Mouse (Mus musculus) neural tube, embryonic 13.5 days (tissue): ENCODE data around the gene Fos. TPM values are rescaled to one million over a fixed set of nuclear protein-coding genes. Genes with fewer than 3 reads are reported as not detected.
A peak's percentile ranks its signal among the peaks of the same experiment; 100 is the strongest.

Experiments
- ATAC-seq: fragments of 200-750 bp; cut with Nextera tagmentation; 2 replicates; pipeline ENCODE4 v1.8.0; 2017; ENCODE audit warnings: low read depth, mild to moderate bottlenecking, moderate TSS enrichment, moderate library complexity
- H3K27ac ChIP-seq: fragments of 300-500 bp; sonication (generic); replicated peaks from 2 replicates; pipeline ENCODE4 v1.5.1; 2015; ENCODE audit warnings: moderate library complexity, mild to moderate bottlenecking, inconsistent platforms
- H3K27me3 ChIP-seq: fragments of 300-500 bp; sonication (generic); 2 replicates; pipeline ENCODE4 v1.6.1; 2015; ENCODE audit warnings: mild to moderate bottlenecking, inconsistent platforms
- H3K36me3 ChIP-seq: fragments of 300-500 bp; sonication (generic); 2 replicates; pipeline ENCODE4 v1.6.1; 2015; ENCODE audit warnings: mild to moderate bottlenecking, inconsistent platforms
- H3K4me1 ChIP-seq: fragments of 300-500 bp; sonication (generic); replicated peaks from 2 replicates; pipeline ENCODE4 v1.6.1; 2015; ENCODE audit warnings: inconsistent platforms
- H3K4me2 ChIP-seq: fragments of 300-500 bp; sonication (generic); 2 replicates; pipeline ENCODE4 v1.6.1; 2015; ENCODE audit warnings: inconsistent platforms, mild to moderate bottlenecking, moderate library complexity
- H3K4me3 ChIP-seq: fragments of 300-500 bp; sonication (generic); 2 replicates; pipeline ENCODE4 v1.5.1; 2015; ENCODE audit warnings: mild to moderate bottlenecking, inconsistent platforms
- H3K9ac ChIP-seq: fragments of 300-500 bp; sonication (generic); 2 replicates; pipeline ENCODE4 v1.6.1; 2015; ENCODE audit warnings: moderate library complexity, mild to moderate bottlenecking, inconsistent platforms
- H3K9me3 ChIP-seq: fragments of 300-500 bp; sonication (generic); 2 replicates; pipeline ENCODE4 v1.6.1; 2016; ENCODE audit warnings: inconsistent platforms
- WGBS: fragments of 180-500 bp; shearing (Covaris S2); methylation state at CpG from one replicate; pipeline ENCODE4 v1.1.7; 2015; 5-methylcytosine and 5-hydroxymethylcytosine counted together
- polyA plus RNA-seq: library from polyadenylated mRNA; unstranded; fragments of >200 nt; fragmentation: Nextera tagmentation; extraction: Ambion mirVana; gene quantifications from 2 replicates; pipeline ENCODE4 v1.2.1, GENCODE M21; 2015

Fos gene
- polyA plus RNA-seq, 1 experiment from 2014 or later, result 1.9 TPM

GRCm38 (mm10) chr12:85478696-85479095 is 5.0 kb downstream of the Fos start:
- no peak for ATAC-seq
- Histone ChIP-seq H3K4me1 (peaks cover 23% of the 10 kb centered on the region), H3K9me3 (no peaks in the 10 kb centered on the region), H3K27me3 (peaks cover 41% of the 10 kb centered on the region), H3K27ac (no peak overlapping the region), H3K36me3 (no peaks in the 10 kb centered on the region), H3K4me3 (no peak overlapping the region), H3K4me2 (no peak overlapping the region), H3K9ac (no peak overlapping the region)
- 56% methylated on average over 7 of the region's 7 CpGs for WGBS

- Histone ChIP-seq H3K4me2 (no peak overlapping the region), H3K27me3 (peaks cover 41% of the 10 kb centered on the region), H3K9ac (no peak overlapping the region), H3K4me3 (no peak overlapping the region), H3K4me1 (peaks cover 21% of the 10 kb centered on the region), H3K9me3 (no peaks in the 10 kb centered on the region), H3K27ac (no peak overlapping the region), H3K36me3 (no peaks in the 10 kb centered on the region)
- ATAC-seq, result no peak
- WGBS, result 25% methylated on average over 3 of the region's 3 CpGs
These were observed 5.5 kb downstream of the Fos start for GRCm38 (mm10) chr12:85479190-85479589.

- H3K27ac ChIP-seq, result no peak overlapping the region
- no peak overlapping the region for H3K9ac ChIP-seq
- H3K27me3 ChIP-seq, result 0 out of 2 replicates have a peak, but pooled peaks cover 14% of the 10 kb centered on the region
- no peak overlapping the region for H3K4me3 ChIP-seq
- 39% methylated on average over 4 of the region's 4 CpGs for WGBS
- H3K36me3 ChIP-seq, result no peaks in the 10 kb centered on the region
- ATAC-seq, result no peak
- H3K9me3 ChIP-seq, result no peaks in the 10 kb centered on the region
- H3K4me2 ChIP-seq, result no peak overlapping the region
- H3K4me1 ChIP-seq, result peaks cover 25% of the 10 kb centered on the region
These were observed 9.5 kb downstream of the Fos start for GRCm38 (mm10) chr12:85483155-85483554.

- 72% methylated on average over 2 of the region's 2 CpGs for WGBS
- no peaks in the 10 kb centered on the region for H3K9me3 ChIP-seq
- no peak overlapping the region for H3K9ac ChIP-seq
- H3K27me3 ChIP-seq, result 0 out of 2 replicates have a peak, but pooled peaks cover 6% of the 10 kb centered on the region
- no peak overlapping the region for H3K4me3 ChIP-seq
- no peak for ATAC-seq
- H3K4me1 ChIP-seq, result peaks cover 25% of the 10 kb centered on the region
- H3K27ac ChIP-seq, result no peak overlapping the region
- H3K4me2 ChIP-seq, result no peak overlapping the region
- H3K36me3 ChIP-seq, result no peaks in the 10 kb centered on the region
These were observed 11.0 kb downstream of the Fos start for GRCm38 (mm10) chr12:85484655-85485054.

GRCm38 (mm10) chr12:85485890-85486765 is 12.4 kb downstream of the Fos start:
- Histone ChIP-seq H3K4me3 (peak overlapping the region; percentile 54), H3K27ac (peak overlapping the region; percentile 80), H3K9me3 (no peaks in the 10 kb centered on the region), H3K4me2 (peak overlapping the region; percentile 76), H3K36me3 (no peaks in the 10 kb centered on the region), H3K4me1 (peaks cover 25% of the 10 kb centered on the region), H3K9ac (peak overlapping the region; percentile 77), H3K27me3 (0 out of 2 replicates have a peak, but pooled peaks cover 6% of the 10 kb centered on the region)
- peak; percentile 93 for ATAC-seq
- WGBS, result under 1% methylated on average over 52 of the region's 52 CpGs

- WGBS, result under 1% methylated on average over 20 of the region's 20 CpGs
- Histone ChIP-seq H3K9ac (peak overlapping the region; percentile 77), H3K27ac (peak overlapping the region; percentile 80), H3K4me3 (peak overlapping the region; percentile 54), H3K4me2 (peak overlapping the region; percentile 76), H3K9me3 (no peaks in the 10 kb centered on the region), H3K4me1 (peaks cover 25% of the 10 kb centered on the region), H3K36me3 (no peaks in the 10 kb centered on the region), H3K27me3 (0 out of 2 replicates have a peak, but pooled peaks cover 6% of the 10 kb centered on the region)
- ATAC-seq, result peak; percentile 12; the same call in 1 of the 2 replicates
These were observed 13.0 kb downstream of the Fos start for GRCm38 (mm10) chr12:85486766-85487069.

GRCm38 (mm10) chr12:85487545-85488141 is 14.0 kb downstream of the Fos start:
- 2% methylated on average over 12 of the region's 12 CpGs for whole genome bisulfite sequencing
- ATAC-seq, result peak; percentile 44; the same call in 1 of the 2 replicates
- Histone ChIP-seq H3K27ac (peak overlapping the region; percentile 80), H3K4me1 (peaks cover 25% of the 10 kb centered on the region), H3K9me3 (no peaks in the 10 kb centered on the region), H3K36me3 (no peaks in the 10 kb centered on the region), H3K4me2 (peak overlapping the region; percentile 76), H3K27me3 (no peaks in the 10 kb centered on the region), H3K9ac (0 out of 2 replicates have a peak overlapping the region, but pooled peaks have one; percentile 77), H3K4me3 (peak overlapping the region; percentile 54)

GRCm38 (mm10) chr12:85489232-85489886 is 15.7 kb downstream of the Fos start:
- Histone ChIP-seq H3K36me3 (no peaks in the 10 kb centered on the region), H3K4me2 (no peak overlapping the region), H3K4me1 (peaks cover 25% of the 10 kb centered on the region), H3K9ac (no peak overlapping the region), H3K9me3 (no peaks in the 10 kb centered on the region), H3K27me3 (no peaks in the 10 kb centered on the region), H3K4me3 (no peak overlapping the region), H3K27ac (no peak overlapping the region)
- no peak for ATAC-seq
- WGBS, result 85% methylated on average over 7 of the region's 7 CpGs

- H3K36me3 ChIP-seq, result no peaks in the 10 kb centered on the region
- H3K4me3 ChIP-seq, result no peak overlapping the region
- no peak for ATAC-seq
- WGBS, result 56% methylated on average over 10 of the region's 10 CpGs
- H3K4me1 ChIP-seq, result peaks cover 23% of the 10 kb centered on the region
- H3K9me3 ChIP-seq, result no peaks in the 10 kb centered on the region
- H3K4me2 ChIP-seq, result no peak overlapping the region
- no peaks in the 10 kb centered on the region for H3K27me3 ChIP-seq
- no peak overlapping the region for H3K9ac ChIP-seq
- H3K27ac ChIP-seq, result no peak overlapping the region
These were observed 16.6 kb downstream of the Fos start for GRCm38 (mm10) chr12:85490096-85490820.

GRCm38 (mm10) chr12:85490991-85491390 is 17.3 kb downstream of the Fos start:
- Histone ChIP-seq H3K4me3 (no peak overlapping the region), H3K4me2 (no peak overlapping the region), H3K9me3 (no peaks in the 10 kb centered on the region), H3K27ac (no peak overlapping the region), H3K4me1 (peaks cover 17% of the 10 kb centered on the region), H3K36me3 (no peaks in the 10 kb centered on the region), H3K9ac (no peak overlapping the region), H3K27me3 (no peaks in the 10 kb centered on the region)
- no peak for ATAC-seq
- 79% methylated on average over 1 of the region's 1 CpGs for WGBS

GRCm38 (mm10) chr12:85492084-85492645 is 18.5 kb downstream of the Fos start:
- Histone ChIP-seq H3K9ac (peak overlapping the region; percentile 45; the same call in 1 of the 2 replicates), H3K36me3 (no peaks in the 10 kb centered on the region), H3K4me2 (peak overlapping the region; percentile 42), H3K4me3 (no peak overlapping the region), H3K27ac (no peak overlapping the region), H3K27me3 (no peaks in the 10 kb centered on the region), H3K4me1 (peaks cover 8% of the 10 kb centered on the region), H3K9me3 (no peaks in the 10 kb centered on the region)
- WGBS, result 25% methylated on average over 16 of the region's 16 CpGs
- no peak; the same call in 1 of the 2 replicates for ATAC-seq
